Mouse (Mus musculus) spleen, postnatal 10 days (tissue): ENCODE measurements around the gene Efnb3.
A peak's percentile ranks its signal among the peaks of the same experiment; 100 is the strongest.

Experiments used
- DNase-seq, 2 experiments: peaks; one replicate each; pipeline ENCODE4 v3.0.0; 2021 to 2022; ENCODE audit warnings: low spot score in 2 of 2

Gene Efnb3

GRCm38 (mm10) chr11:69559851-69560765 lies at the start of gene Efnb3:
TSS of gene Efnb3 (minus strand) at chr11:69560205.
- no peak for DNase-seq

- no peak for DNase-seq
These were observed 49.4 kb upstream of the Efnb3 start for GRCm38 (mm10) chr11:69609416-69609815.

- no peak for DNase-seq
These were observed 48.5 kb upstream of the Efnb3 start for GRCm38 (mm10) chr11:69608525-69608924.

- DNase-seq: no peak
These were observed 46.8 kb upstream of the Efnb3 start for GRCm38 (mm10) chr11:69606832-69607231.

GRCm38 (mm10) chr11:69606491-69606795 lies 46.4 kb upstream of the Efnb3 start:
- DNase-seq: no peak

GRCm38 (mm10) chr11:69605726-69606490 lies 45.9 kb upstream of the Efnb3 start, which contains the start of gene Atp1b2:
TSS of gene Atp1b2 (minus strand) at chr11:69605942.
- peak; percentile 81 to 84 for DNase-seq

- peak in 1 of 2 experiments; percentile 51 for DNase-seq
These were observed 45.0 kb upstream of the Efnb3 start for GRCm38 (mm10) chr11:69604795-69605664.

- no peak for DNase-seq
These were observed 44.3 kb upstream of the Efnb3 start for GRCm38 (mm10) chr11:69604347-69604746.

- DNase-seq: no peak
These were observed 43.5 kb upstream of the Efnb3 start for GRCm38 (mm10) chr11:69603516-69603915.

- DNase-seq: peak in 1 of 2 experiments; percentile 7
These were observed 41.8 kb upstream of the Efnb3 start for GRCm38 (mm10) chr11:69601768-69602167.

- no peak for DNase-seq
These were observed 40.1 kb upstream of the Efnb3 start for GRCm38 (mm10) chr11:69600098-69600497.

GRCm38 (mm10) chr11:69599436-69599835 lies 39.4 kb upstream of the Efnb3 start:
- DNase-seq: no peak

GRCm38 (mm10) chr11:69594853-69595252 lies 34.8 kb upstream of the Efnb3 start:
- no peak for DNase-seq

- DNase-seq: no peak
These were observed 32.8 kb upstream of the Efnb3 start for GRCm38 (mm10) chr11:69592799-69593198.

GRCm38 (mm10) chr11:69591899-69592637 lies 32.1 kb upstream of the Efnb3 start:
- DNase-seq: no peak

GRCm38 (mm10) chr11:69591424-69591823 lies 31.4 kb upstream of the Efnb3 start:
- DNase-seq: no peak

GRCm38 (mm10) chr11:69590622-69591021 lies 30.6 kb upstream of the Efnb3 start:
- DNase-seq: no peak

GRCm38 (mm10) chr11:69589207-69589834 lies 29.3 kb upstream of the Efnb3 start:
- DNase-seq: no peak

GRCm38 (mm10) chr11:69585718-69586325 lies 25.8 kb upstream of the Efnb3 start:
- peak in 1 of 2 experiments; percentile 71 for DNase-seq

GRCm38 (mm10) chr11:69584937-69585336 lies 24.9 kb upstream of the Efnb3 start:
- DNase-seq: no peak
